Mouse (Mus musculus) lung, postnatal 4 days (tissue): Measurements from ENCODE around the gene Ddx42.
A peak's percentile ranks its signal among the peaks of the same experiment; 100 is the strongest.

Experiments used
- DNase-seq, 2 experiments: peaks; one replicate each; pipeline ENCODE4 v3.0.0; 2021

Ddx42 gene

DNA sequence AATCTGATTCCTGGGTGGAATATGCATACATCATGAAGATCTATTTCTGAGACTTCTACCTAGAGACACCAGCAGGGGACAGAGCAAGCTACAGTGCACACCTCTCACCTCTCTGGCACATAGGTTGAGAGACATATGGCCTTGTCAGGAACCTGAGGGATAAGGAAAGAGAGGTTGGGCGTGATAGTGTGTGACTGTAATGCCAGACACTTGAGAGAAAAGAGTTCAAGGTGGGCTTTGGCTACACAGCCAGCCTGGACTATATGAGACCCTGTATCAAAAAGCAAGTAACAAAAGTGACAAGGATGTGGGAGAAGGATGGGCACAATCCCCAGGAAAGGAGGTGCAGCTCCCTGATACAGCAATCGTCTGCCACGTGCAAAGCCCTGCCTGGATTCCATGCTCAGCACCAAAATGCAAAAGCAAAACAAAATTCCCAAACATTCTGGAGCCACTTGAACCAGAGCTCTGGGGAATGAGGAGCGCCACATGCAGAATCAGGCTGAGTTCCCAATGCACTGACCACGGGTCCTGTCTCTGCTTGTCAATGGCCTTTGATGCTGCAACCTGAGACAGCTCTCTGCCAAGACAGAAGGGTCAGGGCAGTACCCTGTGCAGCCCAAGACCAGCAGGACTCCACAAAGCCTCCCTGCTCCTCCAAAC, 54.5 kb downstream of the Ddx42 start:
- DNase-seq: peak; percentile 23 to 42

DNA sequence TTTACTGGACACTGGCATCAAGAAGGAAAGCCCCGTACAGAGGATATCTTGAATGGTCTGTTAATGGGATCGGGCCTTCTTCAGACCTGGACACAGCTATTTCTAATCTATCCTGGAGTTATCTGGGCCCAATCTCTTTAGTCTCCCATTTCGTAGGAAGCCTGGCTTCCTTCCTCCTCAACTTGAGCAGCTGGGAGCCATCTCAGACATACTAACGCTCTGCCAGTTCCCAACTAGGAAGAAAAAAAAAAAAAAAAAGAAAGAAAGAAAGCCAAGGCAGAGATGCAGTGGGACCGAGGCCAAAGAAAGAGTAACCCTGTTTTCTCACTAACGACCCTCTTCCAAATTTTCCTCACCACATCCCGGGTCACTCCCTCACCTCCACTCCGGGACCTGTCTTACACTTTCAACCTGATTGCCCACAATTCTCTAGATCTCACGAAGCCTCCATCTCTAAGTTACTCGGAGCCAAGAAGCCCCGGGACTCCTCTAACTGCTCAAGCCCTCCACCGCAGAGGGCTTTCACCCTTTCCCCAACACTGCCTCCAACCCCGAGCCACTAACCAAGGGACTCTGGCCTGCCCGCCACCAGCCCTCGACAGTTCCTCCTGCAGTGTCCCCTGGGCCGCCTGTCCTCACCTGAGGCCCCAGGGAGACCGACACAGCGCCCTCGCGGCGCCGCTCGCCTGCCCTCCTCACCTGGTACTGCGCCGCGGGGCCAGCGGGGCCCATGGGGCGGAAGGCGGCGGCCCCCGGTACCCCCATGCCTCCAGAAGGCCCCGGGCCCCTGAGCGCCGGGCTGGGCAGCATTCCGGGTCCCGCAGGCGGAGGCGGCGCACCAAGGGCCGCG, 55.3 kb downstream of the Ddx42 start:
- DNase-seq: peak; percentile 43 to 55

DNA sequence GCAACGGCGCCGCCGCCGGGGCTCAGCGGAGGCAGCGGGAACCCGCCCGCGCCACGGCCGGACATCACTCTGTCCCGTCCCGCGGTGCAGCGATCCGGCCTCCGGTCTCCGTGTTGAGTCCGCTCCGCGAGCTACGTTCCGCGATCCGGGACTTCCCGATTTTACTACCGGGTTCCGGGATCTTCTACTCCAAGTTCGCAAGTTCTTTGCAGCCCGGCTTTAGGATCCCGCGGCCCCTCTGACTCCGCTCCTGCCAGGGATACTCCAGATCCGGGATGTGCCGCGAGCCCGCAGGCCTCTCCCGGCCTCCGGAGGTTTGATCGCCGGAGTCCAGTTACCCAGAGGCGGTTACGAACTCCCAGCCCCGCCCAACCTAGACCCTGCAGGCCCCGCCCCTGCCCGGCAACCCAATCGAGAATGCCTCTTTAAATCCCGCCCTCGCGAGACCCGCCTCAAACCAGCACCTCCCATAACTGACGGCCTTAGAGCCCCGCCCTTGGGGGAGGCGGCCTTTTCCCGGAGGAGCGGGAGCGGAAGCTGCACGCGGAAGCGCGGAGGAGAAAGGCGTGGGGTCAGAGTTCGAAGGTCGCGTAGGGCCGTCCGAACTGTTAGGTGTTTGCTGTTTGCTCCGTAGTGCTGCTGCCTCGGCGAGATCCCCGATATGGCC, 56.1 kb downstream of the Ddx42 start, which contains the start of gene Smarcd2:
Gene Smarcd2 (minus strand): TSS at position 329 of the 667 bp plus-strand sequence.
- DNase-seq: peak; percentile 100

DNA sequence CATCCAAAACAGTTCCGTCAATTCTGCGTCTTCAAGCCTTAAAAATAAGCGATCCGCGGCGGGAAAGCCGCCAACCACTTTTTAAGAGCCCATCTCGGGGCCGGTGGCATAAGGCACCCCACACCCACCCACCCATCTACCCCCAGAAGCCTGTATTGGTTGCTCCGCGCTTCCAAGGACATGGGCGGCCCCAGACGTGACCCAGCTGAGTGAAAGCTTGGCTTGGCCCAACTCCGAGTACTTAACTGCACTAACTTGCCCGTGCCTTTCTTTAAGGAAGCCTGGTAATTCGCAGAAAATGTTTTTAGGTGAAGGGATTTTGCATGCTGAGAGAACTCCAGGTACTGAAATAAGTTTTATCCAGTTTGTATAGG, 56.6 kb downstream of the Ddx42 start:
- no peak for DNase-seq

DNA sequence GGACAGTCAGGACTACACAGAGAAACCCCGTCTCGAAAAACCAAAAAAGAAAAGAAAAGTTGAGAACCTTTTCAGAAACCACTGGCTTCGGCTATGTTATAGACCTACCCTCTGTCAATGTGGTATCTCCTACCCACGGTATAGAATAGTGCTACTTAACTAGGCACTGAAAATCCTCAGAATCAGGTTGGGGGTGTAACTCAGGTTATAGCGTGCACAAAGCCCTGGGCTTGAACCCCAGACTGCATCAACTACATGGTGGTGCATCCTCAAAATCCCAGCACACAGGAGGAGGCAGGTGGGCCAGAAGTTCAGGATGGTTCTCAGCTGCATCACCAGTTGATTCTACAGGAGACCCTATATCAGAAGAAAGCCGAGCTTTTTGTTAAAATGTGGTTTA, 57.1 kb downstream of the Ddx42 start:
- no peak for DNase-seq

DNA sequence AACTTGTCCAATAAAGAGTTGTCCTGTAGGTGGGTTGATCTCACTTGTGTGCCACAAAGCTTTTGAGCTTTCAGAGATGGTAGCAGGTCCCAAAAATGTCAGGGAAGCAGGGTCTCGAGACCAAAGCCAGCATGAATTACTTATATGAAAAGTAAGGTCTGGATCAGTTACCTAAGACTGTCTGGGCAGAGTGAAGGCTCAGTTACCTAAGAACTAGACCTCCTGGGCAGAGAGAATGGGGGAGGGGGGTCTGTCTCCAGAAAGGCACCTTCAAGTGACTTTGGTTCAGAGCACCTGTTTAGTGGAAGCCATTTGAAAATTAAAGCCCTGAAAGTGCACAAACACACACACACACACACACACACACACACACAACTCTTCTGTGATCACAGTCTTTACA, 57.6 kb downstream of the Ddx42 start:
- DNase-seq: no peak

DNA sequence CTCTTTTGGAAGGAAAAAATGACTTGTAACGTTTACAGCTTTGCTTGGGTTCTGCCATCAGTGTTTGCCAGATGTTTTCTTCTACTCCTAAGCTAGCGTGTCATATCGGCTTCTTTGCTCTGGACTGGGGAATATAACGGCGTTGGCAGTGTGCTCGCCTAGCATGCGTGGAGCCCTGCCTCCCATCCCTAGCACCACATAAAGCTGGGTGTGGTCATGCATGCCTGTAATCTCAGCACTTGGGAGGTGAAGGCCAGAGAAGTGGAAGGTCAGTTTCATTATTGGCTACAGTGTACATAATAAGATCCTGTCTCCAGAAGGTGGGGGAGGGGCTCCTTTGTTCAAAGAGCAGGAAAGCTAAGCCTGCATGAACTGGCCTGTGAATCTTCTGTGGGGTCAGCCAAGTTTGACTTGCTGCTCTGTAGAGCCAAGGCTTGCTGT, 58.3 kb downstream of the Ddx42 start:
- DNase-seq: peak; percentile 72 to 85

DNA sequence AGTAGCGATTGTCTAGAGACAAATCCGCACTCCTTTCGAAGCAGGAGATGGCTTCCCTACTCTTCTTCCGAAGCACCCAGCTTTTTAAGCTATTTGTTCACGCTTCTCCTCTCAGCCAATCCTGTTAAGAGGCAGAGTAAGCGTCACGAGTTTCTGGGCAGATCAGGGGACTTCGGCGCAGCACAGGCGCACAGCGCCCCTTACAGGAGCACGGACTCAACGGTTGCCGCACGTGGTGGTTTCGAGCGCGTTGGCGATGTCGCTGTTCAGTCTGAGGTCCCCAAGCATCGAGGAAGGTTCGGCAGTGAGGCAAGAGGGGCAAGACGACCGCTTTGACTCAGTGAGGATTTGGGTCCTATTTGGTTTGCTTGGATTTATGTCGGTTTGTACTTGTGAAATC, 59.7 kb downstream of the Ddx42 start, which contains the start of gene Tcam1:
Gene Tcam1 (plus strand): TSS at position 219 of the 400 bp plus-strand sequence.
- peak; percentile 90 to 96 for DNase-seq

DNA sequence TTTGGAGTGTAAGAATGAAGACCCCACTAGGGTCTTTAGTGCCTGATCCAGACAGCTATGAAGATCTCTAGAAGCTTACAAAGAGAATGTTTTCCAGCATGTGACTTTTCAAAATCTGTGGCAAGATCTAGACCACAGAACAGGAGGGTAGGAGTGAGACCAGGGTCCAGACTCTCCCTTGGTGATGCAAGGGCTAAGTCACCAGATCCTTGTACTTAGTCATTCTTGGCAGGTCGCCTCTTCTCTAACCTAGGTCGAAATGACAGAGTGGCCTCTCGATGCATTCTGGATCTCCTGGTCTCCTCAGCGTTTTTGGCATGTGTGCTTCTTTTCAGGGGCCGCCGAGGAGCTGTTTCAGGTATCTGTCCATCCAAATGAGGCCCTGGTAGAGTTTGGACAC, 65.7 kb downstream of the Ddx42 start:
- no peak for DNase-seq

DNA sequence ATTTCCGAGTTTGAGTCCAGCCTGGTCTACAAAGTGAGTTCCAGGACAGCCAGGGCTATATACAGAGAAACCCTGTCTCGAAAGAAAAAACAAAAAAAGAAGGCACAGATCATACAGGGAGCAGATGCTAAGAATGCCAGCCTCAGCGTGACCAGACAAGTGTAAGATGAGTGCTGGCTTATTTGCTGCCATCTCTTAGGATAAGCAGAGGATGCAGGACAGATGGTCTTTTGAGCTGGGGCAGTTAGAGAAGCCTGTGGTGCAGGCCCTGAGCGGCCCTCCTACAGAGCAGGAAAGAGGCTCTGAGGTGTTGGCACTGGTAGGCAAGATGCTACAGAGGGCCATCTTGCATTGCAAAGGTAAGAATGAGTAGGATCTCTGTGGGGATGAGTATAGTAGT, 66.6 kb downstream of the Ddx42 start:
- no peak for DNase-seq

DNA sequence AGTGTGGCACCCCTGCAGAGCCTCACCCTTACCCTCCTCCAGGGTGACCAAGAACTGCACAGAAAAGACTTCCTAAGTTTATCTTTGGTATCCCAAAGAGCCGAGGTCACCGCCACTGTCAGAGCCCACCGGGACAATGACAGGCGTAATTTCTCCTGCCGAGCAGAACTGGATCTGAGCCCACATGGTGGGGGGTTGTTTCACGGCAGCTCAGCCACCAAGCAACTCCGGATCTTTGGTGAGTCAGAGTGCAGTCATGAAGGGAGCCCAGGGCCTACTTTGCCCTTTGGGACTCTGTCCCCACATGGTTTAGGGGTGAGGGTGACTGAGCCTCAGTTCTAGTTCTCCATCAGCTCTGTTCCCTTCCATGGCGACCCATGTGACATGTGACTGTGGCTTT, 67.4 kb downstream of the Ddx42 start:
- DNase-seq: no peak

DNA sequence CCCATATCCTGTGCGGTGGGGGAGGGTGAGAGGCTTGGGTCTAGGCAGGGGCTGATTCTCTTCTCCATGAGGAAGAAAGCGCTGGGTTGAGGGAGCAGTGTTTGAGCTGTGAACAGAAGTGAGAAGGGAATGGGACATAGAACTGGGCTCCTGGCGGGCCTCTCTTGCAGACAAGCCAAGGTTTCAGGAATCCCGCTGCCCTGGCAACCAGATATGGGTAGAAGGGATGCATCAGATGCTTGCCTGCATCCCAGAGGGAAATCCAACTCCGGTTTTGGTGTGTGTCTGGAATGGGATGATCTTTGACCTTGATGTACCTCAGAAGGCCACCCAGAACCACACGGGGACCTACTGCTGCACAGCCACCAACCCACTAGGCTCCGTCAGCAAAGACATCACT, 69.5 kb downstream of the Ddx42 start:
- no peak for DNase-seq

DNA sequence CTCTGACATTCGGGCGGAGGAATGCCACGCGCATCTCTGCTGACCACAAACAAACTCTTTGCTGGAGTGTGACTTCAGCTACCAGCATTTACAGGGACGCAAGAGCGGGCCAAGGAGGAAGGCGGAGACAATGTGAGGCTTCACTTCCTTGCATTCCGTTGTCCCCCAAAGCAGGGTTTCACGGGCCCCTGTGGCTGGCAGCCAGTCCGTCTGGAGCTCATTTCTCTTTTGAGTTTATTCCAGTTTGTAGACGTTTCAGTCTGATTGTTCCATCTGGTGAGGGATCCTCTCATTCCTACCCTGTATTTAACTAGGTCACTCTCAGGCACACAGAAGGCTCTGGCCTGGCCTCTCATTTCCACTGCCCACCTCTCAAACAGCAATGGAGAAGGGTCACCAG, 70.3 kb downstream of the Ddx42 start:
- DNase-seq: peak in 1 of 2 experiments; percentile 42

DNA sequence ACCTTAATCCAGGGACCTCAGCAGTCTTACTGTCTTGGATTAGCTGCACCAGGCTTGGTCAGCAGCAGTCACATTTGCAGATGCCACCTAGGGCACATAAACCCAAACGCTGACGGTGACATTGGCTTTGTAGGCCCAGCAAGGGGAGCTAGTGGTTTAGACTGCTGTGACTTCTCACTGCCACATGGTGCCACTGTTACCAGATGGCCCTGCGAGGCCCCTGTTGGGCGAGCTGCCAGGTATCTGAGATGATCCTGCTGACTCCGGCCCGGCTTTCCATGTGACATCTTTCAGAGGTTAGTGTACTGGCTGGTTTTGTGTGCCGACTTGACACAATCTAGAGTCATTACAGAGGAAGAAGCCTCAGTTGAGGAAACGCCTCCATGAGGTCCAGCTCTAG, 72.6 kb downstream of the Ddx42 start:
- DNase-seq: peak; percentile 80 to 83

DNA sequence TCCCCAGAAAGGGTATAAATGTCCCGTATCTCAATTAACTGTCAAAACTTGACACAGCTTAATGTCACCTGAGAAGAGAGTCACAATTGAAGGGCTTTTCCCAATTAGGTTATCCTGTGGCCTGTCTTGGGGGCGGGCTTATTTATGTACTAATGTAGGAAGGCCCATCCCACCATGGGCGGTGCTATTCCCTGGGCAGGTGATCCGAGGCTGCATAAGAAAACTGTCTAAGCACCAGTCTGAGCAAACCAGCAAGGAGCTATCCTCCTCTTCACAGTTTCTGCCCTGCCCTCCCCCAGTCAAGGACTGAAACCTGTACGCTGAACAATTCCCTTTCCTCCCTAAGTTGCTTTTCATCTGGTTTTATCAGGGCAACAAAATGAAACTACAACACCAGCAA, 73.7 kb downstream of the Ddx42 start:
- peak in 1 of 2 experiments; percentile 17 for DNase-seq

DNA sequence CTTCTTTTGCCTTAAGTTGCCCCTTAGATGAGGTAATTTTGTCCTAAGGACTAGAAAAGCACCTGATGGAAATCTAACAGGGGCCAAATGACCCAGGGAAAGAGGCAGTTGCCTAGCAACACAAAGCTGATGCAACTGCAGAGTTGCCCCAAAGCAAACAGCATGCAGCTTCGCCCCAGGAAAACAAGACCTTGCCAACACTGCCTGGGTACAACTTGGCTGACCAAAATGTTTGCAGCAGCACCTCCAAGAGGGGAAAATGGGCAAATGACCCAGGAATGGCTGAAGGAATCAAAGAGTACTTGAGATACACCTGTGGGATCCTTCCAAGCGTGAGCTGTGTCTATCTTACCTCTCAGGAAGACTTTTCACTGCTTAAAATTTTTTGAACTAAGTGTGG, 75.1 kb downstream of the Ddx42 start:
- DNase-seq: peak; percentile 60 to 66
